Mouse (Mus musculus) bone marrow macrophage, adult 2 months (primary cell): Measurements from ENCODE around the gene Tmem126a. TPM values are rescaled to one million over a fixed set of nuclear protein-coding genes. Genes with fewer than 3 reads are reported as not detected.
A peak's percentile ranks its signal among the peaks of the same experiment; 100 is the strongest.

ENCODE experiments used
- H3K27ac ChIP-seq: 2 replicates; pipeline ENCODE4 v1.5.1; 2012; ENCODE audit warnings: low read depth, low read length; ENCODE audit not compliant: insufficient read depth
- H3K4me1 ChIP-seq: 2 replicates; pipeline ENCODE4 v1.6.1; 2012; ENCODE audit warnings: low read length; ENCODE audit not compliant: control insufficient read depth, insufficient read depth
- H3K4me3 ChIP-seq: 2 replicates; pipeline ENCODE4 v1.5.1; 2012; ENCODE audit warnings: mild to moderate bottlenecking, low read length, moderate library complexity; ENCODE audit not compliant: insufficient read depth
- CTCF ChIP-seq: IDR thresholded peaks from 2 replicates; pipeline ENCODE4 v1.5.1; 2012; ENCODE audit warnings: low read depth, mild to moderate bottlenecking, low read length, moderate library complexity
- POLR2A ChIP-seq: IDR thresholded peaks from 2 replicates; pipeline ENCODE4 v1.6.1; 2012; ENCODE audit warnings: mild to moderate bottlenecking, low read depth, low read length, borderline replicate concordance
- polyA plus RNA-seq: library from polyadenylated mRNA; stranded (reverse); fragments of >200 nt; gene quantifications from 2 replicates; pipeline ENCODE4 v1.2.4, GENCODE M21; 2012; ENCODE audit not compliant: missing spikeins, insufficient read depth, insufficient read length

Gene Tmem126a
- polyA plus RNA-seq, 1 experiment, result 41.9 TPM

- Histone ChIP-seq H3K4me3 (peak within 1 kb of the TSS; percentile 25), H3K4me1 (no peaks in the 10 kb centered on the region), H3K27ac (no peak within 1 kb of the TSS)
- TF ChIP-seq CTCF, result no peak
- no peak for TF ChIP-seq POLR2A
Observed at GRCm38 (mm10) chr7:90426020-90427001, 30.7 kb downstream of the Tmem126a start, which contains the start of gene Ccdc89. TSS of gene Ccdc89 (plus strand) at chr7:90426577.

GRCm38 (mm10) chr7:90409934-90410333 is 47.1 kb downstream of the Tmem126a start:
- TF ChIP-seq POLR2A (no peak), CTCF (no peak)
- H3K27ac ChIP-seq, result no peak overlapping the region
- no peak overlapping the region for H3K4me3 ChIP-seq
- no peaks in the 10 kb centered on the region for H3K4me1 ChIP-seq

Other genes starting within 250 kb of the Tmem126a start
- gene Ccdc83, start 191.5 kb downstream of the Tmem126a start, polyA plus RNA-seq, result not detected in 2 replicates
- 0.47 and 0.75 TPM in 2 replicates for gene Sytl2, start 155.0 kb downstream of the Tmem126a start, polyA plus RNA-seq
- gene Ccdc89, start 30.7 kb downstream of the Tmem126a start, polyA plus RNA-seq, result not detected in 2 replicates
- gene Crebzf, start 14.5 kb downstream of the Tmem126a start, polyA plus RNA-seq, result 49.0 and 54.4 TPM in 2 replicates
- gene Tmem126b, start 18.8 kb upstream of the Tmem126a start, polyA plus RNA-seq, result 25.6 and 27.1 TPM in 2 replicates
- gene Dlg2, start 19.4 kb upstream of the Tmem126a start, polyA plus RNA-seq, result not detected in 2 replicates